Mouse (Mus musculus) adipocyte (in vitro differentiated cells): ENCODE results near the gene Mvp.

Source experiments
- DNase-seq: peaks from one replicate; pipeline ENCODE4 v3.0.0-alpha.2; 2016; ENCODE audit warnings: low spot score

Gene Mvp

GRCm38 (mm10) chr7:127014320-127014719 is at the start of gene Mvp:
Gene Mvp, minus strand, starts transcription at chr7:127014621.
- DNase-seq = peak; percentile 76

GRCm38 (mm10) chr7:127055026-127055585 is 40.7 kb upstream of the Mvp start:
- no peak for DNase-seq

GRCm38 (mm10) chr7:127041851-127042672 is 27.6 kb upstream of the Mvp start, which contains the start of gene Kif22:
Gene Kif22, minus strand, starts transcription at chr7:127042471.
- peak; percentile 88 for DNase-seq

- DNase-seq = no peak
These were observed 16.8 kb upstream of the Mvp start for GRCm38 (mm10) chr7:127031244-127031643.

- DNase-seq = no peak
These were observed 15.8 kb upstream of the Mvp start for GRCm38 (mm10) chr7:127030172-127030571.

- DNase-seq = no peak
These were observed 13.5 kb upstream of the Mvp start for GRCm38 (mm10) chr7:127027885-127028284.

- DNase-seq = peak; percentile 94
These were observed 12.7 kb upstream of the Mvp start, which contains the start of gene Maz for GRCm38 (mm10) chr7:127026984-127027726. Gene Maz, minus strand, starts transcription at chr7:127027037.

GRCm38 (mm10) chr7:127026616-127026983 is 12.2 kb upstream of the Mvp start:
- DNase-seq = no peak

- DNase-seq = no peak
These were observed 11.8 kb upstream of the Mvp start for GRCm38 (mm10) chr7:127026161-127026600.

GRCm38 (mm10) chr7:127025556-127026160 is 11.2 kb upstream of the Mvp start:
- no peak for DNase-seq

GRCm38 (mm10) chr7:127024755-127025555 is 10.5 kb upstream of the Mvp start:
- DNase-seq = peak; percentile 75

- no peak for DNase-seq
These were observed 9.7 kb upstream of the Mvp start for GRCm38 (mm10) chr7:127023896-127024690.

GRCm38 (mm10) chr7:127023272-127023691 is 8.9 kb upstream of the Mvp start:
- DNase-seq = no peak

GRCm38 (mm10) chr7:127022528-127023271 is 8.3 kb upstream of the Mvp start:
- DNase-seq = no peak

- DNase-seq = no peak
These were observed 7.4 kb upstream of the Mvp start for GRCm38 (mm10) chr7:127021563-127022527.

GRCm38 (mm10) chr7:127020901-127021562 is 6.6 kb upstream of the Mvp start, which contains the start of the genes Gm42742 and Prrt2:
Gene Gm42742, minus strand, starts transcription at chr7:127021097.
Gene Prrt2, minus strand, starts transcription at chr7:127021211.
- DNase-seq = no peak

- no peak for DNase-seq
These were observed 6.1 kb upstream of the Mvp start for GRCm38 (mm10) chr7:127020491-127020890.

GRCm38 (mm10) chr7:127020031-127020430 is 5.6 kb upstream of the Mvp start:
- DNase-seq = no peak
